Mouse (Mus musculus) thymus, postnatal 36 days (tissue): Measurements from ENCODE around the gene Serpinb1b.

ENCODE experiments used
- DNase-seq, 2 experiments: peaks; one replicate each; pipeline ENCODE4 v3.0.0; 2022; ENCODE audit warnings: mixed read lengths in 2 of 2

The Serpinb1b gene

DNA sequence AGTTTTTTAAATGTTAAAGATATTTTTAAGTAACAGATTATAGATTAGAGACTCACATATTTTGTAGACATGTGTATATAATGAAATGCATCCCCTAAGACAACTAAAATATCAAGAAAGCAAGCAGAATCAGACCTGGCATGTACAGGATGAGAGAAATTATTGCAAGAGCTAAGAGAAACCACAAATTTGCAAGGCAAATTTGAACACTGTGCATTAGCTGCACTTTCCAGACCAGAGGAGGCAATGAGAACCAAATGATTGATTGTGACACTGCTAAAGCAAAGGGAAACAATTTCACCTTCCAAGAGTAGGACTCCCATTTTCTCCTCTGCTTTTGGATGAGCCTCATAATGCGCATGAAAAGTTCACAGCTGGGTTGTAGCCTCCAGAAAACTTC is 17.2 kb downstream of the Serpinb1b start:
- no peak for DNase-seq

DNA sequence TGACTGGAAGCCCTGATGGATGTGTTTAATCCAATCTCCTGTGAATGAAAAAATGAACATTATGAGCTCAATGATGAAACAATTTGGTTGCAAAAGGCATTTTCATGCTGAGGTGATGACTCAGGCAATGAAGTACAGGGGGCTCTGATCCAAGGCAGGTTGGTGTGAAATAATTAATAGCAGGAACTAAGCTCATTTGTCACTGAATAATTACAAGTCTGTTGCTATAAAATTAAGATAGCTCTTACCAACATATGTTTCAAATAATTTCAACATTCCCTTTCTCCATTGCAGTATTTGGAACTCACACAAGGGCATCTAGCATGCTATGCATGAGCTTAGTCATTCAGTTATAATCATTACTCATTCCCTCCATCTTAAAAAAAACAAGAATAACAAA is 27.3 kb downstream of the Serpinb1b start:
- DNase-seq: no peak

DNA sequence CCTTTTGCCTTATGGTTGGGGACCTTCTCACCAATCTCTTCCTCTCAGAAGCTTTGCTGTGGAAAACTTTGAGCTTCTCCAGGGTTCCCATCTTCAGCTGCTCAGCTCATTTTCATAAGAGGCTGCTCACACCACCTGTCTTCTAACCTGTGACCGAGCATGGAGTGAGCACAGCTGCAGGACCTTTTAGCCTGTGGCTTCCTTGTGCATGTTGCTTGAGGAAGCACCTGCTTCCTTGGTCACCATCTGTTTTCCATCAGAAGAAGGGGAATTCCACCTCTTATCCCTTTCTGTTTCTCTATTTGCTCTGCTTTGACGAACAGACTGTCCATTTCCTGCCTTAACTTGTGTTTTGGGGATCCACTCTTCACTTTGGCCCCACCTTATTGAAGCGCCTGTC is 34.7 kb downstream of the Serpinb1b start:
- DNase-seq: no peak

DNA sequence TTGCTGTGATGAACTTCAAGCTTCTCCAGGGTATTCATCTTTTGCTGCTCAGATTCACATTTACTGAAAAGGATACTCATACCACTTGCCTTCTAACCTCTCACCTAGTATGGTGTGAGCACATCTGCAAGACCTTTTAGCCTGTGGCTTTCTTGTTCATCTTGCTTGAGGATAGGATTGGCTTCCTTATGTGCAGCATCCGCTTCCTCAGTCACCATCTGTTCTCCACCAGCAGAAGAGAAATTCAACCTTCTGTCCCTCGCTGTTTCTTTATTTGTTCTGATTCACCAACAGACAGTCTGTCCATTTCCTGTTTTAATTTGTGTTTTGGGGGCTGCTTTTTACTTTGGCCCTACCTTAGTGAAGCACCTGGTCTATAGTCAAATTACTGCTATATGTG is 59.3 kb downstream of the Serpinb1b start:
- no peak for DNase-seq

- DNase-seq: no peak
These were observed 63.1 kb downstream of the Serpinb1b start for GRCm38 (mm10) chr13:33141435-33141834.
